Mouse (Mus musculus) monocyte, adult 5-6 weeks (primary cell): Measurements from ENCODE around the gene Pbx1. TPM values are rescaled to one million over a fixed set of nuclear protein-coding genes. Genes with fewer than 3 reads are reported as not detected.

Source experiments
- ATAC-seq: fragments of 153-309, 156-312 bp; replicated peaks from 2 replicates; pipeline ENCODE4 v1.8.0; 2017; ENCODE audit warnings: mild to moderate bottlenecking; ENCODE audit not compliant: low TSS enrichment, insufficient number of reproducible peaks, severe bottlenecking, poor library complexity, low FRiP score
- total RNA-seq: library from RNA; stranded (forward); fragments of 200-1000, 200-491, 200-594 nt; gene quantifications from 3 replicates; pipeline ENCODE4 v1.2.3, GENCODE M21; 2017

Pbx1 gene
- total RNA-seq, 1 experiment from 2014 or later: 5.4 TPM

- no peak for ATAC-seq
These were observed 108.5 kb downstream of the Pbx1 start for GRCm38 (mm10) chr1:168323436-168324108.

- ATAC-seq: no peak
These were observed 109.2 kb downstream of the Pbx1 start for GRCm38 (mm10) chr1:168322892-168323291.

GRCm38 (mm10) chr1:168319695-168320094, 112.4 kb downstream of the Pbx1 start:
- ATAC-seq: no peak

- ATAC-seq: no peak
These were observed 113.1 kb downstream of the Pbx1 start for GRCm38 (mm10) chr1:168318899-168319469.

GRCm38 (mm10) chr1:168313772-168314171, 118.3 kb downstream of the Pbx1 start:
- ATAC-seq: no peak

GRCm38 (mm10) chr1:168312710-168313447, 119.2 kb downstream of the Pbx1 start:
- ATAC-seq: no peak

- ATAC-seq: no peak
These were observed 123.0 kb downstream of the Pbx1 start for GRCm38 (mm10) chr1:168309101-168309521.

- no peak for ATAC-seq
These were observed 124.5 kb downstream of the Pbx1 start for GRCm38 (mm10) chr1:168307275-168308182.

- ATAC-seq: no peak
These were observed 131.6 kb downstream of the Pbx1 start for GRCm38 (mm10) chr1:168300505-168300904.

- ATAC-seq: no peak
These were observed 132.1 kb downstream of the Pbx1 start for GRCm38 (mm10) chr1:168299928-168300365.

- no peak for ATAC-seq
These were observed 132.9 kb downstream of the Pbx1 start for GRCm38 (mm10) chr1:168299181-168299580.

GRCm38 (mm10) chr1:168296290-168296689, 135.8 kb downstream of the Pbx1 start:
- ATAC-seq: no peak

- no peak for ATAC-seq
These were observed 136.3 kb downstream of the Pbx1 start for GRCm38 (mm10) chr1:168295782-168296181.

- ATAC-seq: no peak
These were observed 138.4 kb downstream of the Pbx1 start for GRCm38 (mm10) chr1:168293673-168294072.

- no peak for ATAC-seq
These were observed 140.0 kb downstream of the Pbx1 start for GRCm38 (mm10) chr1:168292106-168292505.

GRCm38 (mm10) chr1:168291643-168292040, 140.4 kb downstream of the Pbx1 start:
- ATAC-seq: no peak

GRCm38 (mm10) chr1:168291001-168291642, 140.9 kb downstream of the Pbx1 start:
- ATAC-seq: 0 out of 2 replicates have a peak, but pooled peaks have one; percentile 17

GRCm38 (mm10) chr1:168290236-168290985, 141.7 kb downstream of the Pbx1 start:
- no peak for ATAC-seq
